Comparison of ENCODE assay signal across 8 mouse cellular contexts in genomic region chr3:35931359-35931758, GRCm38 (mm10). TPM values are rescaled to one million over a fixed set of nuclear protein-coding genes. Genes with fewer than 3 reads are reported as not detected.
A peak's percentile ranks its signal among the peaks of the same experiment; 100 is the strongest.
DNase-seq lines count a peak whose midpoint lies in the region; ATAC-seq and TF ChIP-seq lines count a peak whose summit lies in the region.

No protein-coding gene starts in this region.

- H3K4me2 ChIP-seq in heart, embryonic 11.5 days = peak overlapping the region; percentile 74
- H3K4me2 ChIP-seq in hindbrain, embryonic 12.5 days (replicated peaks) = peak overlapping the region; percentile 78

- DNase-seq in heart, postnatal 4 days = no peak
- peak; percentile 65 for DNase-seq in MEL (ENCODE audit: low read depth, low spot score)
- peak; percentile 29 for DNase-seq in lung, postnatal 36 days
- DNase-seq in urinary bladder, postnatal 25 days (ENCODE audit: low spot score) = no peak
- no peak for DNase-seq in urinary bladder, postnatal 10 days (ENCODE audit: low spot score)
- no peak for DNase-seq in right cerebral cortex, postnatal 4 days

- no peaks in the 10 kb centered on the region for H3K36me3 ChIP-seq in heart, embryonic 11.5 days (ENCODE audit: control insufficient read depth, insufficient read depth, low read length)
- H3K36me3 ChIP-seq in MEL (ENCODE audit: control insufficient read depth in 1 of 2, insufficient read depth in 2 of 2, low read length in 2 of 2) = peaks cover 0 to 35% of the 10 kb centered on the region in 2 experiments; a peak in 2 of 4 replicates
- no peaks in the 10 kb centered on the region for H3K36me3 ChIP-seq in hindbrain, embryonic 12.5 days

- H3K79me2 ChIP-seq in MEL (ENCODE audit: control insufficient read depth, insufficient read depth, low read length, poor library complexity) = peaks cover 67% of the 10 kb centered on the region

- 45% methylated on average over 7 of the region's 7 CpGs for WGBS in heart, embryonic 11.5 days (ENCODE audit: insufficient replicate concordance)
- WGBS in hindbrain, embryonic 12.5 days = 39% methylated on average over 7 of the region's 7 CpGs

- peak overlapping the region; percentile 98 for H3K9ac ChIP-seq in heart, embryonic 11.5 days (ENCODE audit: low read depth, low read length)
- H3K9ac ChIP-seq in MEL (ENCODE audit: control insufficient read depth, low read depth, low read length, poor library complexity, severe bottlenecking) = peak overlapping the region; percentile 91
- H3K9ac ChIP-seq in hindbrain, embryonic 12.5 days = peak overlapping the region; percentile 99

- no peaks in the 10 kb centered on the region for H3K9me3 ChIP-seq in heart, embryonic 11.5 days (replicated peaks; ENCODE audit: control insufficient read depth, low read length)
- H3K9me3 ChIP-seq in MEL (replicated peaks; ENCODE audit: insufficient read depth, low read length) = no peaks in the 10 kb centered on the region
- no peaks in the 10 kb centered on the region for H3K9me3 ChIP-seq in hindbrain, embryonic 12.5 days (replicated peaks)

- TF ChIP-seq POLR2A in MEL (IDR thresholded peaks at IDR 0.05; ENCODE audit: control insufficient read depth in 1 of 2, insufficient read depth in 1 of 2, low read depth in 1 of 2, low read length in 2 of 2, poor library complexity in 1 of 2) = peak in 1 of 2 experiments; percentile 8; a peak in 1 of 4 replicates

- 0 out of 2 replicates have a peak overlapping the region, but pooled peaks have one; percentile 97 for H3K27ac ChIP-seq in heart, embryonic 11.5 days (ENCODE audit: low read depth, low read length)
- H3K27ac ChIP-seq in MEL (ENCODE audit: control insufficient read depth, low read depth, low read length) = 0 out of 2 replicates have a peak overlapping the region, but pooled peaks have one; percentile 10
- no peak overlapping the region for H3K27ac ChIP-seq in hindbrain, embryonic 12.5 days

- no peak for TF ChIP-seq RAD21 in MEL (IDR thresholded peaks at IDR 0.05; ENCODE audit: low read depth, low read length)

- ATAC-seq in heart, embryonic 11.5 days (replicated peaks; ENCODE audit: insufficient number of reproducible peaks, low FRiP score, low TSS enrichment) = no peak
- ATAC-seq in hindbrain, embryonic 12.5 days (ENCODE audit: low FRiP score) = no peak

- TF ChIP-seq CTCF in MEL (IDR thresholded peaks at IDR 0.05 in 2 of 3, conservative IDR thresholded peaks at IDR 0.05 in 1 of 3; ENCODE audit: control insufficient read depth in 1 of 3, insufficient read depth in 1 of 3, low read depth in 2 of 3, low read length in 3 of 3, poor library complexity in 1 of 3, severe bottlenecking in 1 of 3) = no peak

- no peaks in the 10 kb centered on the region for H3K27me3 ChIP-seq in heart, embryonic 11.5 days (ENCODE audit: control insufficient read depth, insufficient read depth, low read length)
- no peaks in the 10 kb centered on the region for H3K27me3 ChIP-seq in MEL (ENCODE audit: control insufficient read depth in 1 of 2, insufficient read depth in 2 of 2, low read length in 2 of 2)
- no peaks in the 10 kb centered on the region for H3K27me3 ChIP-seq in hindbrain, embryonic 12.5 days

- no peak for TF ChIP-seq EP300 in MEL (IDR thresholded peaks at IDR 0.05; ENCODE audit: low read depth in 1 of 2, low read length in 2 of 2)

- H3K4me1 ChIP-seq in heart, embryonic 11.5 days (ENCODE audit: control insufficient read depth, insufficient read depth, low read length) = peaks cover 23% of the 10 kb centered on the region
- peaks cover 8 to 14% of the 10 kb centered on the region in 2 experiments for H3K4me1 ChIP-seq in MEL (ENCODE audit: control insufficient read depth in 1 of 2, insufficient read depth in 2 of 2, low read length in 2 of 2)
- peaks cover 20% of the 10 kb centered on the region for H3K4me1 ChIP-seq in hindbrain, embryonic 12.5 days

- peak overlapping the region; percentile 91 for H3K4me3 ChIP-seq in heart, embryonic 11.5 days (ENCODE audit: low read depth, low read length)
- peak overlapping the region; percentile 84 to 86 for H3K4me3 ChIP-seq in MEL (ENCODE audit: control insufficient read depth in 1 of 2, insufficient read depth in 1 of 2, low read depth in 2 of 2, low read length in 2 of 2)
- H3K4me3 ChIP-seq in hindbrain, embryonic 12.5 days = peak overlapping the region; percentile 91

TF ChIP-seq in MEL, 35 proteins besides CTCF, POLR2A, EP300 and RAD21:
- TF ChIP-seq MXI1 (IDR thresholded peaks at IDR 0.05; ENCODE audit: low read depth, low read length) (0 out of 2 replicates have a peak, but pooled peaks have one; percentile 65), KAT2A (conservative IDR thresholded peaks at IDR 0.05; ENCODE audit: low read depth, low read length) (no peak)
TF ChIP-seq in MEL: peak in this region for 1.

RNA-seq across cellular contexts. Expression of gene Dcun1d1, which starts 5.9 kb away (rescaled TPM):
- polyA plus RNA-seq in heart, embryonic 11.5 days (2014; fragmentation: Nextera tagmentation; extraction: Ambion mirVana) = 76.9 and 86.7 TPM in 2 replicates
- 10 to 100 TPM; 68.5 to 75.9 TPM for total RNA-seq in heart, postnatal 4 days (2021)
- 35.1 and 37.7 TPM in 2 replicates for total RNA-seq in MEL (2012; rRNA removed)
- 10 to 100 TPM; 20.8 to 32.7 TPM for polyA plus RNA-seq in MEL (2012; ENCODE audit: insufficient read depth in 1 of 2, insufficient read length in 2 of 2, low read depth in 1 of 2, low replicate concordance in 2 of 2, missing spikeins in 1 of 2)
- 95.3 and 95.4 TPM in 2 replicates for polyA plus RNA-seq in hindbrain, embryonic 12.5 days (2016; fragmentation: Nextera tagmentation; extraction: Ambion mirVana)

Comparison
In these comparisons a context has a peak if more than half of its experiments do, and no peak if none do; other contexts are left out.
1. DNase-seq: peak in MEL (single experiment) and lung, postnatal 36 days (single experiment); none in heart, postnatal 4 days (single experiment), urinary bladder, postnatal 25 days (single experiment), urinary bladder, postnatal 10 days (single experiment) and right cerebral cortex, postnatal 4 days (single experiment).
2. Peak in every context shown above with its lines, with median percentiles within 50 percentile points of each other: H3K4me3 ChIP-seq and H3K9ac ChIP-seq.